Mouse (Mus musculus): Measurements from ENCODE around the gene Rnpepl1.
A peak's percentile ranks its signal among the peaks of the same experiment; 100 is the strongest.

The Rnpepl1 gene

DNA sequence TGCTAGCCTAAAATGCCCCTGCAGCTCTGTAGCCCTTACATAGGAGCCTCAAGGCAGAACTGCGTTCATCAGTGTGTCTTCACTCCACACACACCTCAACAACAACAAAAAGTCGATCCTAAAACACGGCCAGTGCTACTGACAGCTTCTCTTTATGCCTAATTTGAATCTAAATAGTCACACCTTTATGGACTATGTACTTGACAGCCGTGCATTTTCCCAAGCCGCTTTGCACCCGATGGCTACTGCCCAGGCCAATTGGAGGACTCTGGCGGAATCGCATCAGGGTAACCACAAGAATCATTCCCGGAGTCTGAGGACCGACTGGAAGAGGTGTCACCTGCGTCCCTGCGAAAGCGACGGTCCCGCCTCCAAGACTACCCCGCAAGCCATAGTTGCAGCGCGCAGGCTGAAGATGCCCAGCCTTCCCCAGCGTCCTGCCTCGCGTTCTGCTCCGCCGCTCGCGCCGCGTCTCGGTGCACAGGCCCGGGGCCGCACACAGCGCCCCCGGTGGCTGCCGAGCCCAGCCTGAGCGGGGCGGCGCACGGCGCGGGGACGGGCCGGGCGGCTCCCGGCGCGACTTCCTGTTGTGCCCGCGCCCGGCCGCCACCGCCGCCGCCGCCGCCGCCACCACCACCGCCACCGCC is at the start of gene Rnpepl1:
TSS of gene Rnpepl1 (plus strand) at position 545 of the 647 bp plus-strand sequence.
- DNase-seq (ENCODE audit: low read depth, low spot score): peak; percentile 42

GRCm38 (mm10) chr1:92861503-92861902 is 49.1 kb upstream of the Rnpepl1 start:
- no peak for DNase-seq (ENCODE audit: low read depth, low spot score)

GRCm38 (mm10) chr1:92863268-92863667 is 47.3 kb upstream of the Rnpepl1 start:
- no peak for DNase-seq (ENCODE audit: low read depth, low spot score)

GRCm38 (mm10) chr1:92866170-92866569 is 44.4 kb upstream of the Rnpepl1 start:
- DNase-seq (ENCODE audit: low read depth, low spot score): no peak

- no peak for DNase-seq (ENCODE audit: low read depth, low spot score)
These were observed 40.6 kb upstream of the Rnpepl1 start for GRCm38 (mm10) chr1:92869985-92870384.

GRCm38 (mm10) chr1:92872666-92873065 is 37.9 kb upstream of the Rnpepl1 start:
- DNase-seq (ENCODE audit: low read depth, low spot score): no peak

DNA sequence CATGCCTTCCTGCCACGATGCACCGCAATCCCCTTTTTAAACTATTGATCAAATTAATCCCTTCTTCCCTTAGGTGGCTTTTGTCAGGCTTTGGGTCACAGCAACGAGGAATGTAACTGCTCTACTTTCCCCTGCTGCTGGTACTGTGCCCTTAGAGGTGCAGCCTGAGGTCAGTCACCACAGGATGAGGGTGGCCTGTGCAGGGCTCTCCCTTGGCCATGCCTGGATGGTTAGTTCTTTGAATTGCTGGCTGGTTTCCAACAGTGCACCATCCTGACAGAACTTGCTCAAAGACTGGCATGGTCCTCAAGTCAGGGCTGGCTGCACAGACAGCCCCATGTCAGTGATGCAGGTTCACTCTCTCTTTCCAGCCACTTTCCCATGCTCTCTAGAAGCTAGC is 36.6 kb upstream of the Rnpepl1 start:
- DNase-seq (ENCODE audit: low read depth, low spot score): no peak

DNA sequence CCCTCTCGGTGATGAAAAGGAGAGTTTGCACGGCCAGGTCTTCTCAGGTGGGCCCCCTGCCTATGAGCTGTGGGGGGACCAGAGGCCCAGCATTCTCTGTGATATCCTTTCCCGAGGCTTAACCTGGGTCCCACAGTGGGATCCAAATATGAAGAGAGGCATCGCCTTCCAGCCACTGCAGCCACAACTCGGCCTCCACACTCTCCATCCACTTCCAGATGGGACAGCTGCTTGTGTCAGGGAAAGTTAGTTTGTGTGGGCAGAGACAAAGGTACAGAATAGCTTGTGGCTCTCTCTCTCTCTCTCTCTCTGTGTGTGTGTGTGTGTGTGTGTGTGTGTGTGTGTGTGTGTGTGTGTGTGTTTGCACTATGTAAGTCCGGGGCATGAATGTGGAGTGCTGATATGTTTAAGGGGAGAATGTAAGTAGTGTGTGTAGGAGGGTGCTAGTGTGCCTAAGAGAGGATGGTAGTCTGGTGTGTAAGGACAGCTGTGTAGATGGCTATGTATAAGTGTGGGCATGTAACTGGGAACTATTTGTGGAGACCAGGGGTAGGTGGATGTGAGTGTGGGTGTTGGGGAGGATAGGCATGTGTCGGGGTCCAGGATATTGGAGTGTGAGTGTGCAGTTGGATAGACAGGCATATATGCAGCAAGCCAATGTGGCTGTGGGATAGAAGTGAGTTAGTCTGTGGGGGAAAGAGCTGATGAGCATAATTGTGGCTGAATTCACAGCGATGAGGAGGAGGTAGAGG is 35.0 kb upstream of the Rnpepl1 start:
- DNase-seq (ENCODE audit: low read depth, low spot score): no peak

DNA sequence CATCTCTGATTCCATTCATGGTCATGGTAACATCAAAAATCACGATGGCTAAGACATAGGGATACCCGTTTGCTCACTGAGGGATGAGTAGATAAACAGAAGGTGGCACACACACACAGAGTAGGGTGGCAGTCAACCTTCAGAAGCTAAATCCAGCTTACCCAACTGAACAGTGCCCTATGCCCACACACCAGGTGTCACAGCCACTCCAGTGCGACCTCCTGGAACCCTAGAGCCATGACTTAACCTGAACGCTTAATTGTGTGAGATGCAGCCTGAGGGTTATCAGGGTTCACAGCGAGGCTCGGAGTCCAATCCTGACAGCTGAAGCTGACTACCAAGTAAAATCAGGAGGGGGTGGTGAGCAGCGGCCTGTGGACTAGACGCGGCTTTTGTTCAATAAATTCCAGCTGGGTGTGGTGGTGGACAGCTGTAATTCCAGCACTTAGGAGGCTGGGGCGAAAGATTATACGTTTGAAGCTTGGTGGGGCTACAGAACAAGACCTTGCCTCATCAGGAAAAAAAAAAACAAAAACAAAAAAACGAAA is 33.1 kb upstream of the Rnpepl1 start:
- no peak for DNase-seq (ENCODE audit: low read depth, low spot score)

GRCm38 (mm10) chr1:92878066-92878741 is 32.4 kb upstream of the Rnpepl1 start:
- no peak for DNase-seq (ENCODE audit: low read depth, low spot score)

DNA sequence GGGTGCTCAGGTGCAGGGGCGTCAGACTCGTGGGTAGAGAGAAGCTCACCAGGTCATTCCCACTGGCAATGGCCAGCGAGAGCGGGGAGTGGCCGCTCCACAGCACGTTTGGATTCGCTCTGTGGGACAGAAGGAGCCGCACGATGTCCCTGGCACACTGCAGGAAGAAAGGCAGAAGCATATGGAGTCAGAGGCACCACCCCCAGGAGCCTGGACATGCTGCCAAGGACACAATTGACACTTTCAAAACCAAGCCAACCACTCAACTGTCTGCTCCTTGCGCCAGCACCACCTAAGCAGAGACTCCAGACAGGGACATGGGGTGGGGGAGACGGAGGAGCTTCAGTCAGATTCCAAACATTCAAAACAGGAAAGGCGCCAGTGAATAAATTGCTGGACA is 31.3 kb upstream of the Rnpepl1 start:
- peak; percentile 30 for DNase-seq (ENCODE audit: low read depth, low spot score)

DNA sequence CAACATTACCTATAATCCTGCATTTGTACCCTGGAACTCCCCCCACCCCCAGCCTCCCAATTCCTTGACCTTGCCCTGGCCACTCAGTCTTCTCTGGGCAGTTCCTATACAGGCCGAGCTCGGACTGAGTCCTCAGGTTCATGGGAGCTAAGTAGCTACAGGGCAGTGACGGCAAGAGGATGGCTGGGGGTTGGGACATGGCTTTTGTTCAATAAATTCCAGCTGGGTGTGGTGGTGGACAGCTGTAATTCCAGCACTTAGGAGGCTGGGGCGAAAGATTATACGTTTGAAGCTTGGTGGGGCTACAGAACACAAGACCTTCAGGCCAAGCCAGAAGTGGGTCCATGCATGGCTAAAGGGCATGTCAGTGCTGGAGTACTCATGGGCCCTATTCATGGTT is 30.5 kb upstream of the Rnpepl1 start:
- DNase-seq (ENCODE audit: low read depth, low spot score): no peak

- DNase-seq (ENCODE audit: low read depth, low spot score): no peak
These were observed 28.6 kb upstream of the Rnpepl1 start for GRCm38 (mm10) chr1:92881982-92882381.

GRCm38 (mm10) chr1:92888901-92889655 is 21.5 kb upstream of the Rnpepl1 start:
- no peak for DNase-seq (ENCODE audit: low read depth, low spot score)

DNA sequence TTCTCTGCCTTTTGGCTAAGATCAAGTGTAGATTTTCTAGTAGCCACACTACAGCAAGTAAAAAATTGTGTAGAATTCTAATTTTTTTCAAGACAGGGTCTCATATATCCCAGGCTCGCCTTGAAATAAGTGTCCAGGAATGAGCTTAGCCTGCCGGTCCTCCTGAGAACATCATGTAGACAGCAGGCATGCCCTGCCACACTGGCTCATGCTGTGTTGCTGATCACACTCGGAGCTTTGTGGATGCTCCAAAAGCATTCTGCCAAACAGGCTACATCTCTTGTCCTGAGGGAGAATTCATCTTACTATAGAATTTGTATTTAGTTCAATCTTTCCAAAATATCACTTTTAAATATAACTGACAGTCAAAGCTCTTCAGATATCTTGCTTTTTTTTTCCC is 17.8 kb upstream of the Rnpepl1 start:
- DNase-seq (ENCODE audit: low read depth, low spot score): no peak

DNA sequence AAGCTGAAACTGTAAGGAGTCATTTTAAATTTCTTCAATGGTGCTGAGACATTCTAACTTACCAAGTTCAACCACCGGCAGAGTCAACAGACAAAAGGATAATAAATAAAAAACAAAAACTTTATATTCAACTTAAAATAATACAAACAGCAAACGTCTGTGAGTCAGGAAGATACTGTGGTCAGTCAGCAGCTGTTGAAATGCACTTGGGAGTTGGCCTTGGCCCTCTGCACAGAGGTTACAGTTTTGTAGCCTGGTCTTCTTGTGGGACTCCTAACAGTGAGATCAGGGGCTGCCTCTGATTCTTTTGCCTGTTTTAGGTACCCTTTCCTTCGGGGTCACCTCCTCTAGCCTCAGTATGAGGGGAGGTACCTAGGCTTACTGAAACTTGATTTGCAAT is 16.7 kb upstream of the Rnpepl1 start:
- DNase-seq (ENCODE audit: low read depth, low spot score): no peak

DNA sequence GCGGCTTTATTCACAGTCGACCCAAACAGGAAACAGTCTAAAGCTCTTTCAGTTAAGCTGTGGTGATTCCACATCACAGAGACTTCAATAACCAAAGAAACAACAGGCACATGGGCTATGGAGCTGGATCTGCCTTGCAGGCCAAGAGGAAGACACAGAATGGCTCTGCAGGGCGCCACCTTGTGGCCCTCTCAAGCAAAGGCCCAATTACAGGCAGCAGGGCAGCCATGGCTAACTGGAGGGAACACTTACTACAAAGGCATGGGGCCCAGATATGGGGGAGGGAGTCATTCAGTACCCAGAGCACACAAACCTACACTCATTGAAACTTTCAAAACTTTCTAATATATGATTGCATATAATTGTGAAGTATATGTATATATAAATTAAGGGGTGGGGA is 15.5 kb upstream of the Rnpepl1 start:
- no peak for DNase-seq (ENCODE audit: low read depth, low spot score)

GRCm38 (mm10) chr1:92902786-92903185 is 7.8 kb upstream of the Rnpepl1 start, which contains the start of gene Ankmy1:
TSS of gene Ankmy1 (minus strand) at chr1:92902906.
- no peak for DNase-seq (ENCODE audit: low read depth, low spot score)

GRCm38 (mm10) chr1:92903627-92904026 is 7.0 kb upstream of the Rnpepl1 start:
- no peak for DNase-seq (ENCODE audit: low read depth, low spot score)

GRCm38 (mm10) chr1:92905703-92906310 is 4.8 kb upstream of the Rnpepl1 start:
- no peak for DNase-seq (ENCODE audit: low read depth, low spot score)
